ENCODE assay signal across 9 mouse cellular contexts in genomic region chr8:126298296-126299093, GRCm38 (mm10). TPM values are rescaled to one million over a fixed set of nuclear protein-coding genes. Genes with fewer than 3 reads are reported as not detected.
DNase-seq lines count a peak whose midpoint lies in the region; ATAC-seq lines count a peak whose summit lies in the region.
"Had no signal": no experiment of that assay in that cellular context is flagged by ENCODE, and none has a peak within 500 bp of the region (broad histone marks: within the 10 kb centered on the region; RNA-seq: fewer than 3 reads in every experiment).

Gene Slc35f3 (plus strand): TSS chr8:126298558.

- peak; percentile 79 for ATAC-seq in forebrain, embryonic 15.5 days (replicated peaks)
- ATAC-seq in intestine, embryonic 15.5 days: peak; percentile 77
- no peak for ATAC-seq in inflammation-experienced regulatory T-cells, adult 6 months

- H3K9ac ChIP-seq in forebrain, embryonic 15.5 days (replicated peaks): peak within 1 kb of the TSS; percentile 53
- H3K9ac ChIP-seq in intestine, embryonic 15.5 days: peak within 1 kb of the TSS; percentile 41

- peak within 1 kb of the TSS; percentile 97 for H3K4me2 ChIP-seq in forebrain, embryonic 15.5 days (replicated peaks)
- H3K4me2 ChIP-seq in intestine, embryonic 15.5 days (replicated peaks): peak within 1 kb of the TSS; percentile 96

- no peak within 1 kb of the TSS for H3K27ac ChIP-seq in forebrain, embryonic 15.5 days (replicated peaks)
- no peak within 1 kb of the TSS for H3K27ac ChIP-seq in intestine, embryonic 15.5 days

- H3K27me3 ChIP-seq in forebrain, embryonic 15.5 days: peaks cover 11% of the 10 kb centered on the region
- H3K27me3 ChIP-seq in intestine, embryonic 15.5 days (replicated peaks): peaks cover 18% of the 10 kb centered on the region

- under 1% methylated on average over 71 of the region's 72 CpGs for WGBS in forebrain, embryonic 15.5 days
- WGBS in intestine, embryonic 15.5 days: 1% methylated on average over 64 of the region's 72 CpGs

- peak within 1 kb of the TSS; percentile 58 for H3K4me3 ChIP-seq in forebrain, embryonic 15.5 days
- H3K4me3 ChIP-seq in intestine, embryonic 15.5 days (replicated peaks): peak within 1 kb of the TSS; percentile 45

- H3K36me3 ChIP-seq in forebrain, embryonic 15.5 days: no peaks in the 10 kb centered on the region
- H3K36me3 ChIP-seq in intestine, embryonic 15.5 days: no peaks in the 10 kb centered on the region

- intact Hi-C loops in left cerebral cortex, postnatal 10 days (cut with DNase I): loop anchor here (5.0 kb wide), 1 partner anchor 84 kb away; no protein-coding TSS in a partner anchor

- no peaks in the 10 kb centered on the region for H3K9me3 ChIP-seq in forebrain, embryonic 15.5 days
- no peaks in the 10 kb centered on the region for H3K9me3 ChIP-seq in intestine, embryonic 15.5 days

- H3K4me1 ChIP-seq in forebrain, embryonic 15.5 days: peaks cover 7% of the 10 kb centered on the region; the same call in 1 of the 2 replicates
- H3K4me1 ChIP-seq in intestine, embryonic 15.5 days (replicated peaks): peaks cover 8% of the 10 kb centered on the region; the same call in 1 of the 2 replicates

- DNase-seq in R1 (ENCODE audit: low read depth, low spot score): peak; percentile 61
- DNase-seq in cerebellum, adult 11-12 months: peak; percentile 76
- DNase-seq in left cerebral cortex, postnatal 10 days (ENCODE audit: extremely low spot score in 1 of 2, low spot score in 2 of 2): peak; percentile 38 to 73
- DNase-seq in lung, postnatal 4 days: peak; percentile 21 to 34
- peak; percentile 56 for DNase-seq in right cerebral cortex, postnatal 4 days

RNA-seq across cellular contexts. Expression of gene Slc35f3, which starts in this region (rescaled TPM):
- polyA plus RNA-seq in forebrain, embryonic 15.5 days (2015; fragmentation: Nextera tagmentation; extraction: Ambion mirVana): 0.84 and 1.2 TPM in 2 replicates
- polyA plus RNA-seq in intestine, embryonic 15.5 days (2015; fragmentation: Nextera tagmentation; extraction: Ambion mirVana): 0.39 and 0.60 TPM in 2 replicates
- 10 to 100 TPM; 16.8 to 19.0 TPM for total RNA-seq in left cerebral cortex, postnatal 10 days (2021)
- not detected for polyA plus RNA-seq in inflammation-experienced regulatory T-cells, adult 6 months (2017; shearing (Covaris generic))
- polyA plus RNA-seq: spleen, adult 2 months had no signal

Comparison
In these comparisons a context has a peak if more than half of its experiments do, and no peak if none do; other contexts are left out.
1. Peak in ATAC-seq, H3K4me3 ChIP-seq, H3K9ac ChIP-seq and H3K4me2 ChIP-seq in intestine, embryonic 15.5 days; RNA of the gene not detected or under 1 TPM.